Mouse (Mus musculus): ENCODE results near the gene Syt10. TPM values are rescaled to one million over a fixed set of nuclear protein-coding genes. Genes with fewer than 3 reads are reported as not detected.
A peak's percentile ranks its signal among the peaks of the same experiment; 100 is the strongest.
"Not testable (repeated sequence)": the region's sequence is repeated elsewhere in the genome, so short reads cannot be mapped to it uniquely, and the experiment has no call there.

Syt10 gene
- polyA plus RNA-seq (2011; ENCODE audit: insufficient read length, low read depth, missing spikeins): not detected in 2 replicates

DNA sequence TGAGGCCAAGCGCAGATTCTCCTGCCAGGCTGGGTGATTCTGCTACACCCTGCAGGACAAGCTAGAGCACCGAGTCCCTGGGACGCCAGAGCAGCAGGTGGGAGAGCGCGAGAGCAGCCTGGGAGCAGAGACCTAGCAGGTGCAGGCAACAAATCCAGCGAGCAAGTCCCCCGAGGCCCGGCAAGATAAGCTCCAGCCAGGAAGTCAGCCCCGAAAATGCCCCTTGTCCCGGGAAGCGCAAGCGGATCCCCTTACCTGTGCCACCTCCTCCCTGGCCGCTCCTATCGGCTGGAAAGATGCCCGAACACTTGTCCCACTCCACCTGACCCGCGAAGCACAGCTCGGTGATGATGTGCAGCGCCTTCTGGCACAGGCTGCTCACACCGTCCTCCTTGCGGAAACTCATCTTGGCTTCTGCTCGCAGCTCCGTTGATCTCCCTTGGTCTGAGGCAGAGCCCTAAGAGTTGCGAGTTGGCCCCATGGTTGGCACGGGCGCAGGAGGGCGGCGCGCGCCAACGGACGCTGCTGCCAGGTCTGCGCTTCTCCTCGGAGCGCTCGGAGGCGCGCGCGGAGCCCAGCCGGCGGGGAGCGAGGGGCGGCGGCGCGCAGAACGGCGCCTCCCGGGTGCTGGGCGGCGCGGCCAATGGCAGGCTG lies at the start of gene Syt10:
TSS of gene Syt10 (minus strand) at position 497 of the 654 bp plus-strand sequence.
- H3K4me1 ChIP-seq (ENCODE audit: control insufficient read depth, insufficient read depth, low read length): no peaks in the 10 kb centered on the region
- TF ChIP-seq POLR2A (IDR thresholded peaks at IDR 0.05; ENCODE audit: low read depth, low read length) (no peak), CTCF (IDR thresholded peaks at IDR 0.05; ENCODE audit: borderline replicate concordance, insufficient read depth, low read length) (no peak)
- peak within 1 kb of the TSS; percentile 37 for H3K4me3 ChIP-seq (ENCODE audit: insufficient read depth, low read length)
- H3K27ac ChIP-seq (ENCODE audit: insufficient read depth, low read length): no peak within 1 kb of the TSS

DNA sequence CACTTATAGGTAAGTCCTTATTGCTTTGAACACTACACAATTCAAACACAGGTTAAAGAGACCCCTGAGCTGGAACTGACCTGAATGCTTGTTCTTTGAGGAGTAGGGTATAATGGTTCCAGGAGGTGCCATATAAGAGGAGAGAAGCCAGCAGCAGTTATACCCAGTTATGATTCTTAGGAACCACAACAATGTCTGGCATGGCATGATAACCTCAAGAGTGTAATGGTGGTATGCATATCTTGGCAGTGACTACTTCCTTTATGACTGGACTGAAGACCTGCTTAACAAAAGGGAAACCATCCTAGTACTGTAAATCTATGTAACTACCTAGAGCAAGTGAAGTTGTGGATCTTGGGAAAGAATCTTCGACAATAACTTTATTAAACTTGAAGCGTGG lies 42.1 kb upstream of the Syt10 start:
- no peak for TF ChIP-seq CTCF (IDR thresholded peaks at IDR 0.05; ENCODE audit: borderline replicate concordance, insufficient read depth, low read length)
- no peak for TF ChIP-seq POLR2A (IDR thresholded peaks at IDR 0.05; ENCODE audit: low read depth, low read length)
- no peak overlapping the region; the same call in 1 of the 2 replicates for H3K27ac ChIP-seq (ENCODE audit: insufficient read depth, low read length)
- H3K4me3 ChIP-seq (ENCODE audit: insufficient read depth, low read length): no peak overlapping the region
- no peaks in the 10 kb centered on the region for H3K4me1 ChIP-seq (ENCODE audit: control insufficient read depth, insufficient read depth, low read length)

DNA sequence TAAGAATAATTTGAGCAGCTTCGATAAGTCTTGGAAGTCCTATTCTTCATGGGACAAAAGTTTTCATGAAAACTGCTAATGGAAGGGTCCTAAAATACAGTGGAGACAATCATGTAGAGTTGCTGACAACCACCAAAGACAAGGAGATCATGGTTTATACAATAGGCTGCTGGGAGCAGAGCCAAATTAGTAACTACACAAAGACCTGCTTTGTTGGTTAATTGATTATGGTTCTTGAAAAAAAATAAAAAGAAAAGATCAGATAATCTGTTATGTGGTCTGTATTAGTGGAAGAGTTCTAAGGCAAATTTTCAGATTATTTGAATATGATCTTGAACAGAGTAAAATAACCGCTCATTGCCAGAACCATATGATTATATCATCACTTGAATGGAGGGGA lies 37.3 kb upstream of the Syt10 start:
- no peak overlapping the region for H3K27ac ChIP-seq (ENCODE audit: insufficient read depth, low read length)
- no peak for TF ChIP-seq POLR2A (IDR thresholded peaks at IDR 0.05; ENCODE audit: low read depth, low read length)
- no peak for TF ChIP-seq CTCF (IDR thresholded peaks at IDR 0.05; ENCODE audit: borderline replicate concordance, insufficient read depth, low read length)
- H3K4me3 ChIP-seq (ENCODE audit: insufficient read depth, low read length): no peak overlapping the region
- no peaks in the 10 kb centered on the region for H3K4me1 ChIP-seq (ENCODE audit: control insufficient read depth, insufficient read depth, low read length)

DNA sequence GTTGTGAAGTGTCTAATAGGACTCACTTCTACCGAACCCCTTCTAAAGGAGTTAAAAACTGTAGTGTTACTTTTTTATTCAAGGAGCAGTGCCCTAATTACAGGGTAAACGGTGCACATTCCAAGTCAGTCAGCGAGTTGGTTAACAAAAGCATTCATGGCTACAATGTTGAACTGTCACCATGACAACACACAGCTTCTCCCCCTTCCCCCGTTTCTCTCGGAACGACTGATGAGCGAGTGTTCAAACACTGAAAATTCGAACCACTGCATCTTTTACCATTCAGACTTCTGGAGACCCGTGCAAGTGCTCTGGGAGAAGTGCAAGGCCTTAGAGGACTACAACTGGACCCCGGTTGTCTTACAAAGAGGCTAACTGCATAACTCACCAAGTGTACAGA lies 25.6 kb downstream of the Syt10 start:
- no peaks in the 10 kb centered on the region for H3K4me1 ChIP-seq (ENCODE audit: control insufficient read depth, insufficient read depth, low read length)
- H3K27ac ChIP-seq (ENCODE audit: insufficient read depth, low read length): no peak overlapping the region
- no peak for TF ChIP-seq POLR2A (IDR thresholded peaks at IDR 0.05; ENCODE audit: low read depth, low read length)
- no peak for TF ChIP-seq CTCF (IDR thresholded peaks at IDR 0.05; ENCODE audit: borderline replicate concordance, insufficient read depth, low read length)
- H3K4me3 ChIP-seq (ENCODE audit: insufficient read depth, low read length): no peak overlapping the region

DNA sequence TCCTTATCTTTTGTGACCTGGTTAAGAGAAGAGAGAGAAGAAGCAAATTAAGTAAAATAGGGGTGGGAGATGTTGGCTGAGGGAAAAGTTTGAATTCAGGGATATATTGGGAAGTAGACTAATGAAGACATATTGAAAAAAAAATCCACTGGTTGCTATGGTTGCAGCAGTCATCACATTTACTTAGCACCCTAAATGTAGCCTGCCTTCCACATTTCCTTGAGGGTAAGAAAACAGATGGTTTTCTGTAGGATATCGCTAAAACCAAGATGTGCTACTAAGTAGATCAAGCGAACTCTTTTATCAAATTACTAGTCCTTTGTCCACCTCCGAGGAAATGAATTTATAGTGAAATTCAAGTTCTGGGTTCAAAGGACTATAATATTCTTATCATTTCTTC lies 37.2 kb downstream of the Syt10 start:
- Histone ChIP-seq H3K27ac (ENCODE audit: insufficient read depth, low read length) (no peak overlapping the region), H3K4me1 (ENCODE audit: control insufficient read depth, insufficient read depth, low read length) (no peaks in the 10 kb centered on the region), H3K4me3 (ENCODE audit: insufficient read depth, low read length) (no peak overlapping the region)
- TF ChIP-seq POLR2A (IDR thresholded peaks at IDR 0.05; ENCODE audit: low read depth, low read length) (no peak), CTCF (IDR thresholded peaks at IDR 0.05; ENCODE audit: borderline replicate concordance, insufficient read depth, low read length) (no peak)

DNA sequence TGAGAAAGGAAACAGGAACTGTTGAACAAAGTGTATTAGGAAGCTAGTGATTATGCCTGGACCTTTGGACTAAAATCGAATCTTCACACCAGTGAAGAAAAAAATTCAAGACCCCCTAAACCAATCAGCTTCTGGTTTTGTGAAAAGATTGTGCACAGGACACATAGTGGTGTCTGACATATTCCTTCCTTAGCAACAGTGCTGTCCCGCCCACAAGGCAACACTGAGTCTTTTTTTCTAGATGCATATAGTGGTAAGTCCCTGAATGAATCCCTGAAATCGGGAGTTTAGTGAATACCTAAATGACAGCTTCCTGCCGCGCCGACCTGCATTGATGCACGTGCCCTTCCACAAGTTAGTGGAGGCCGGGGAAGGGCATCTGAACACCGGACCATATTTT lies 61.7 kb downstream of the Syt10 start:
- TF ChIP-seq CTCF (IDR thresholded peaks at IDR 0.05; ENCODE audit: borderline replicate concordance, insufficient read depth, low read length): no peak
- TF ChIP-seq POLR2A (IDR thresholded peaks at IDR 0.05; ENCODE audit: low read depth, low read length): no peak
- no peak overlapping the region for H3K27ac ChIP-seq (ENCODE audit: insufficient read depth, low read length)
- no peak overlapping the region for H3K4me3 ChIP-seq (ENCODE audit: insufficient read depth, low read length)

DNA sequence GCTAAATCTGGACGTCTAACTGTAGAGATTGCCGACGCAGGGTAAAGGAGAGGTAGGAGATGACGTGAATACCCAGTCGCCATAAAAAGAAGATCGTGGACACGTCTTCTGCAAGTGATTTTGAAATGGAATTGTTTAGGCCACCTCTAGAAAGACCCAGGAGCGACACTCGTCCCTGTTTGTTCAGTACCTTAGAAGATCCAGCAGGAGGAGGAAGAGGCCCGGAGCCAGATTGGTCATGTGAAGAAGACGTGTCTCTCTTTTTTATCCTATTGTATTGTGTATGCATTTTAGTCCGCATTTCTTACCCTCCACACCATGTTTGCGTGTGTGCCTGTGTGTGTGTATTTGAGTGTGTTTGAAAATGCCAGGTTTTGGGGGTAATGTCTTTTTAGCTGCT lies 75.6 kb downstream of the Syt10 start:
- not testable (repeated sequence) for H3K4me1 ChIP-seq (ENCODE audit: control insufficient read depth, insufficient read depth, low read length); H3K4me3 ChIP-seq (ENCODE audit: insufficient read depth, low read length); H3K27ac ChIP-seq (ENCODE audit: insufficient read depth, low read length)

More for the DNA sequence above, 61.7 kb downstream of the Syt10 start:
- H3K4me1 ChIP-seq (ENCODE audit: control insufficient read depth, insufficient read depth, low read length): no peaks in the 10 kb centered on the region

DNA sequence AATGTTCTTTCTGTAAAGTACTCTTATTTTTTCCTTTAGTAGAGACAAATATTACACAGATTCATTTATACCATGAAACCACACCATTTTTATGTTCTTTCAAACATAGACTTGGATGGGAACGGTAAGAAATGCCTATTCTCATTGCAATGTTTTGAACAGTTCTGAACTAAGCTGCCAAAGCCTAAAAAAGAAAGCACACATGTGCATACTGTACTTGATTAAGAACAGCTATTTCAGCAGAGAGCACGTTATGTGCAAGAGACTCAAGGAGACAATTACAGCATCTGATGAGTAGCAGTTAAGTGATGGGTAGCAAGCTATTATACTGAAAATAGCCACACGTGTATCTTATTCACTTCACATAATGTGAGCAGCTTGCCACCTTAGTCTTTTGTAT lies 108.0 kb downstream of the Syt10 start:
- no peak overlapping the region for H3K27ac ChIP-seq (ENCODE audit: insufficient read depth, low read length)
- H3K4me3 ChIP-seq (ENCODE audit: insufficient read depth, low read length): no peak overlapping the region
- TF ChIP-seq POLR2A (IDR thresholded peaks at IDR 0.05; ENCODE audit: low read depth, low read length) (no peak), CTCF (IDR thresholded peaks at IDR 0.05; ENCODE audit: borderline replicate concordance, insufficient read depth, low read length) (no peak)
- H3K4me1 ChIP-seq (ENCODE audit: control insufficient read depth, insufficient read depth, low read length): no peaks in the 10 kb centered on the region

Other genes with a start within 250 kb of the Syt10 start
- gene Rabl2, start 249.9 kb downstream of the Syt10 start, polyA plus RNA-seq (2011; ENCODE audit: insufficient read length, low read depth, missing spikeins): 15.2 and 26.9 TPM in 2 replicates

Measured in embryonic fibroblast, embryonic 13.5 days (primary cell).